Mouse (Mus musculus) ES-Bruce4 (cell line): ENCODE data around the gene Nme9.

ENCODE experiments used
- CTCF ChIP-seq: IDR thresholded peaks from one replicate; pipeline ENCODE4 v1.8.1; 2011; ENCODE audit warnings: low read depth, low read length
- EP300 ChIP-seq: IDR thresholded peaks from 2 replicates; pipeline ENCODE4 v1.6.1; 2011; ENCODE audit warnings: low read depth, low read length; ENCODE audit not compliant: insufficient read depth

GRCm38 (mm10) chr9:99421914-99422313, 29.4 kb upstream of the Nme9 start:
- TF ChIP-seq EP300 (no peak), CTCF (no peak)
